Mouse (Mus musculus) granulocyte monocyte progenitor cell, adult 5-6 weeks (primary cell): ENCODE results near the gene Oaz1. TPM values are rescaled to one million over a fixed set of nuclear protein-coding genes. Genes with fewer than 3 reads are reported as not detected.
A peak's percentile ranks its signal among the peaks of the same experiment; 100 is the strongest.

Source experiments
- ATAC-seq: replicated peaks from 2 replicates; pipeline ENCODE4 v1.8.0; 2016; ENCODE audit warnings: mild to moderate bottlenecking, moderate TSS enrichment, inconsistent platforms; ENCODE audit not compliant: poor library complexity, severe bottlenecking
- total RNA-seq, 2 experiments: library from RNA; stranded (forward) in 1 of 2; stranded (reverse) in 1 of 2; fragments of 200-712, 200-1000 nt in 1 of 2; fragments of >200 nt in 1 of 2; fragmentation: Nextera tagmentation in 1 of 2; gene quantifications; 2 replicates each; pipeline ENCODE4 v1.2.3; 2014 to 2017

Gene Oaz1
- total RNA-seq (2014; fragmentation: Nextera tagmentation) (1,332 and 1,363 TPM in 2 replicates), total RNA-seq (2017) (324 and 374 TPM in 2 replicates)

DNA sequence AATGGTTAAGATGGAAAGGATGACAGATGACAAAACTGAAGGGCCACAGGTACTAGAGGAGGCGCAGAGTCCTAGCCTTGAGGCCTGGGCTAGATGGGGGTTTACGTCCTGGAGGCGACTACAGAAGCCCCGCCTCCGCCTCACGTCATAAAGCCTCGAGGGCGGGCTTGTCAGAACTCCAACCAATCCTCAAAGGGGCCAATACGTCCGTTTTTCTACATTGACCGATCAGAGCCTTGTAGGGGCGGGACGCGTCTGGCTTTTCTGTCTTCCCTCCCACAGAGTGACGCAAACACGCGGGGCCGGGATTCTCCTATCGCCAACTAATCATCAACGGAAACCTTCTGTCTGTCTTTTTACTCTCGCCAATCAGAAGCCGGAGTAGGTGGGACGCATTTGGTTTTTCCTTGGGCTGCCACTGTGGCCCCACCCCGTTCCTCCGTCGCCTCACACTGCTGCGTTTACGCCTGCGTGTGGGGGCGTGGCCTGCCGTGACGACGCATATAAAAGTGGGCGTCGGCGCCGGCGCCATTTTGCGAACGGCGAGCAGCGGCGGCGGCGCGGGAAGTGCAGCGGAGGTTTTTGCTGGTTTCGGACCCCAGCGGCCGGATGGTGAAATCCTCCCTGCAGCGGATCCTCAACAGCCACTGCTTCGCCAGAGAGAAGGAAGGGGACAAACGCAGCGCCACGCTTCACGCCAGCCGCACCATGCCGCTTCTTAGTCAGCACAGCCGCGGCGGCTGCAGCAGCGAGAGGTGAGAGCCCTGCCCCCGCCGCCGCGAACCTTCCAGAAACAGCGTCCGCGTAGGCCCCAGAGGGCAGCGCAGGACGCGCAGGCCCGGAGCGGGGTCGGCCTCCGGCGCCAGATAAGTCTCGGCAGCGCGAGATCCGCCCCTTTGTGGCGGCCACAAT, at the start of gene Oaz1:
Oaz1 (plus strand) TSS at position 506 of the 912 bp plus-strand sequence.
- ATAC-seq = peak; percentile 79

- no peak for ATAC-seq
Observed at GRCm38 (mm10) chr10:80777123-80777522, 49.3 kb upstream of the Oaz1 start.

DNA sequence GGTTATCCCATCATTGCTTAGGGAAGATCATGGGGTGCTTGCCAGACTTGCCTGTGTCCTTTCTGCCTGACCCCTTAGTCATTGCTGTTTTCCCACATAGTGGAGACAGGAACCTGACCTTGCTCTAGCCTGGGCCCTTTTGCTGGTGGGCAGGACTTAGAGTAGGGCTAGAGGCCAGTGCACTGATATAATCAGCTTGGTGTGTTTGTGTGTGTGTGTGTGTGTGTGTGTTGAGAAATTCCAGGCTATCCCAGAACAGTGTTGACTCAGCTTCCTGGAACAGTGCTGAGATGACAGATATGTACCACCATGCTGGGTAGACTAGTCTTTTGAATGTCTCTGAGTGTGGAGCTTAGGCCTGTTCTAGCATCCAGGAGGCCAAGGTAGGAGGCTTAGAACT, 46.9 kb upstream of the Oaz1 start:
- no peak for ATAC-seq

- no peak for ATAC-seq
Observed at GRCm38 (mm10) chr10:80784302-80784701, 42.2 kb upstream of the Oaz1 start.

DNA sequence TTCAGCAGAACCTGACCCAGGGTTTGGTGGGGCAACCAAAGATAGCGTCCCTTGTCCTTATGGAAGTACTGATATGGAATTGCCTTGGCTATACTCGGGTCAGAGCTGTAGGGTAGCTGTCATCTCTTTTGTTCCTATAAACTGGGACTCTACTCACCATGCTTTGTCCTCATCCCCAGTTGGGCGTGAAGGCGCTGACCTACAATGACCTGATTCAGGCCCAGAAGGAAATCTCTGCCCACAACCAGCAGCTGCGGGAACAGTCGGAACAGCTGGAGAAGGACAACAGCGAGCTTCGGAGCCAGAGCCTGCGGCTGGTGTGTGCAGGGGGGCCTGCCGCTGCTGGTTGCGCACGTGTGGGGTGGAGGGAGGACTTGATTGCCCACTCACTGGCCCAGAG, 41.6 kb upstream of the Oaz1 start:
- no peak for ATAC-seq

DNA sequence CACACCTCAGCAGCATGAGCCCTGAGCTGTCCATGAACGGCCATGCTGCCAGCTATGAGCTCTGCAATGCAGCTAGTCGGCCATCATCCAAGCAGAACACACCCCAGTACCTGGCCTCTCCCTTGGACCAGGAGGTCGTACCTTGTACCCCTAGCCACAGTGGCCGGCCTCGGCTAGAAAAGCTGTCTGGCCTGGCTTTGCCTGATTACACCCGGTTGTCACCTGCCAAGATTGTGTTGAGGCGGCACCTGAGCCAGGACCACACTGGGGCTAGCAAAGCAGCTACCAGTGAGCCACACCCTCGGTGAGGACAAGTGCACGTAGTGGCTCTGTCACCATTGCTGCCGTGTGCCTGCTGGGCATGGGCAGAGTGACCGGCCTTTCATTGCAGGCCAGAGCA, 40.5 kb upstream of the Oaz1 start:
- no peak for ATAC-seq

GRCm38 (mm10) chr10:80787517-80787916, 38.9 kb upstream of the Oaz1 start:
- ATAC-seq = no peak

DNA sequence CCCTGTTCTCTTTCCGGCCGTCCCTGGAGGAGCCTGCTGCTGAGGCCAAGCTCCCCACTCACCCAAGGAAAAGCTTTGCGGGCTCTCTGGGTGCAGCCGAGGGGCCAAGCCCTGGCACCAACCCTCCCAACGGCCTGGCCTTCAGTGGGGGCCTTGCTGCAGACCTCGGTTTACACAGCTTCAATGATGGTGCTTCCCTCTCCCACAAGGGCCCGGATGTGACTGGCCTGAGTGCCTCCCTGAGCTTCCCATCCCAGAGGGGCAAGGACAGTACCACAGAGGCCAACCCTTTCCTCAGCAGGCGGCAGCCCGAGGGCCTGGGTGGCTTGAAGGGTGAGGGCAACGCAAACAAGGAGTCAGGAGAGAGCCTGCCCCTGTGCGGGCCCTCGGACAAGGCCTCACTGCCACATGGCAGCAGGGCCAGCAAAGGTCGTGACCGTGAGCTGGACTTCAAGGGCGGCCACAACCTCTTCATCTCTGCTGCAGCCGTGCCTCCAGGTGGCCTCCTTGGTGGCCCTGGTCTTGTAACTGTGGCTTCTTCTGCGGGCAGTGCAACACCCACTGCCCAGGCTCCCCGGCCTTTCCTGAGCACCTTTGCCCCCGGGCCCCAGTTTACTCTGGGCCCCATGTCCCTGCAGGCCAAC, 35.6 kb upstream of the Oaz1 start:
- no peak for ATAC-seq

DNA sequence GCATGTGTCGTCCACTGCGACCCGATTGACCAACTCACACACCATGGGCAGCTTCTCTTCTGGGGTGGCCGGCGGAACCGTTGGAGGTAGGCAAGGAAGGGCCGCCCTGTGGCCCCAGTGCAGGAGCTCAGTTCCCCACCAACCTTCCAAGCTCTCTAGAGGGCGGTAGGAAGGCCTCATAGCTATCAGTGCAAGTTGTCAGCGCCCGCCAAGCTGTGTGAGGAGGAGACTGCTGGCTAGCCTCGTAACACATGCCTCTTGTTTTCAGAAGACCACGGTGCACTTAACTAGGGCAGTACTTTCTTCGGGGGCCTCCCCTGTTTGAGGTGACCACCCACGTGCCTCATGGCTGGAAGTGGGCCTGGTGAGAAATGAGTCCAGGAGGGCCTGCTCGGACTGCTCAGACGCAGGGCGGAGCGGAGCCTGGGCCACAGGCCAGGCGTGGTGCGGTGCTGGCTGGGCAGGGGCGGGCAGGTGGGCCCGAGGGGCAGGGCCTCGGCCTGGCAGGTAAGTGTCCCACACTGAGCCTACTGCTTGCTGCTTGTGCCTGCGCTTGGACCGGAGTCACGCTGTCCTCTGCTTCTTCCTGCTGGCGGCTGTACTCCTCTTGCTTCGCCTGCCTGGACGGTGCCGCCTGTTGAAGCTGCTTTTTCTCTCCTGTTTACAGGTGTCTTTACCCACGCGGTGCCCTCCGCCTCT, 34.8 kb upstream of the Oaz1 start:
- ATAC-seq = no peak

- peak; percentile 54 for ATAC-seq
Observed at GRCm38 (mm10) chr10:80792175-80793032, 34.1 kb upstream of the Oaz1 start.

- no peak for ATAC-seq
Observed at GRCm38 (mm10) chr10:80793033-80793784, 33.2 kb upstream of the Oaz1 start.

DNA sequence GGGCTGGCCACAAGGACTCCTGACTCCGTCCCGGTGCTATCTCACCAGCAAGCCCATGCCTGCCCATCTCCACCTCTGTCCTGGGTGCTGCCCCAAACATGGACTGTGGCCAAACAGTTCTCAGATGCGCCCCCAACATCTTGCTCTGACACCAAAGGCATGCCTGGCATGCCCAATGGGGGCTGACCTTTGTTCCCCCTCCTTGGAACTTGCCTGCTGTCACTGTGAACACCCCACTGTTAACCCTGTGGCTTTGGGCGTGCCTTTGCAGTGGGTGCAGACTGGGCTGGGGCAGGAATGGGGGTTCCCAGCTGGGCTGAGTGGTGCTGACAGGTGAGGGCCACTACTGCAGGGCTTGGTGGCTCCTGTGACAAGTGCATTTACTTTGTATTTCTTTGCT, 32.7 kb upstream of the Oaz1 start:
- ATAC-seq = no peak

DNA sequence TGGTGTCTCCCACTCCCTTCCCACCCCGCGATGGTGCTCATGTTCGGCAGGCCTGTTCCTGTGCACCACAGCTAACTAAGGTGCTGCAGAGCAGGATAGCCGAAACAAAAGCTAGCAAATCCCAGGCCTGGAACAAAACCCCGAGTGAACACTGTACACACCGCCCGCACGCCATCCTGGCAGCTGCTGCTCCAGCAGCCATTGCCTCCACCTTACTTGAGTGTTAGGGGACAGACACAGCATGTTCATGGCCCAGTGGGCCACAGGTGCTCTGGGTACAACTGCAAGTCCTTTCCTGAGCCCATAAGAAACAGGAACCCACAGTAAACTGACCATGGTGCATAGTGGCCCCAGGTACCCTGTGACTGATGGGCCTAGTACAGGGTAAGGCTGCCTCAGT, 31.7 kb upstream of the Oaz1 start:
- ATAC-seq = no peak

- no peak for ATAC-seq
Observed at GRCm38 (mm10) chr10:80796307-80796848, 30.1 kb upstream of the Oaz1 start.

DNA sequence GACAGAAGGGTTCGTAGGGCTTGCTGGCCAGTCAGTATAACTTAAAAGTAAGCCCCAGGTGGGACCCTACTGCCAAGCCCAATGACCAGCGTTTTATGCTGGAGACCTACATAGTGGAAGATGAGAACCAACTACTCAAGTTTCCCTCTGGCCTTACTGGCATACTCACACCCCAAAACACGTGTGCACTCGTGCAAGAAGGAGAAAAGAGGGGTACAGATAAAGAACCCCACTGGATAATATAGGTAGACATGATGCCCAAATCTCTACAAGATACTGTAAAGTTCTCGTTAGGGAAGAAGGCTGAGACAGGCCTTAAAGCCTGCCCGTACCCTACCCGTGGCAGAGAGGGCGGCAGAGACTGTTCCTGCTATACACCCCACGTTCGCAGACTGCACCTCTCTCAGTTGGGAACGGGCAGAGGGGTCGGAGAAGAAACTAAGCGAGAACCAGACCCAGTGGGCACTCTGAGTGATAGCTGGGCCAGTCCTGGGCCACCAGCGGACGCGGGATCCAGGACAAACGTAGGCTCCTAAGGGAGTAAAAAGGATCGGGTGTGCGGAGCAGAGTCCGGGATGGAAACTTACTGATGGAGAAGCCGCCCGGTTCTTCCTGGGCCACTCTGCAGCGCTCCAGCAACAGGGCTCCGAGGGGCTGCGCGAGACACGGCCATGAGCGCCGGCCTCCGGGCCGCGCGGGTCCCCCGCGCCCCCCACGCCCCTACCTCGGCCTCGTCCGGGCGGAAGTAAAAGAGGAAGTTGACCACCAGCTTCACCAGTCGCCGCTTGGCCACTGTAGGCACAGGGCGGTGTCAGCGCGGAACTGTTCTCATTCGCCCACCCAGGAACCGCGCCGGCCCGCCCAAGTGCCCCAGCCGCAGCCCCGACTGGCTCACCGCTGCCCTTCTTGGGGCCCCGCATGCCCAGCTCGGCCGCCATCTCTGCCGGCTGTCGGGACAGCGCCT, 29.0 kb upstream of the Oaz1 start:
- ATAC-seq = peak; percentile 55

GRCm38 (mm10) chr10:80798150-80799006, 28.1 kb upstream of the Oaz1 start, which contains the start of the genes Sf3a2 and Plekhj1:
Sf3a2 (plus strand) TSS chr10:80798198.
Plekhj1 (minus strand) TSS chr10:80798626.
- peak; percentile 82 for ATAC-seq

GRCm38 (mm10) chr10:80799070-80799566, 27.3 kb upstream of the Oaz1 start:
- ATAC-seq = no peak
